Mouse (Mus musculus): ENCODE results near the gene 4930402K13Rik. TPM values are rescaled to one million over a fixed set of nuclear protein-coding genes. Genes with fewer than 3 reads are reported as not detected.

The 4930402K13Rik gene
- not detected in 2 replicates for polyA plus RNA-seq (2012; ENCODE audit: low replicate concordance)

GRCm38 (mm10) chrX:9104262-9104661, at the start of gene 4930402K13Rik:
Gene 4930402K13Rik (plus strand): TSS chrX:9104562.

GRCm38 (mm10) chrX:9062715-9063114, 41.6 kb upstream of the 4930402K13Rik start, which contains the start of gene Fthl17f:
Gene Fthl17f (plus strand): TSS chrX:9063015.

Other genes with a start within 250 kb of the 4930402K13Rik start
- gene Gm5751, start 230.3 kb upstream of the 4930402K13Rik start, polyA plus RNA-seq (2012; ENCODE audit: low replicate concordance): not detected in 2 replicates
- 3.0 and 6.9 TPM in 2 replicates for gene B630019K06Rik, start 212.2 kb upstream of the 4930402K13Rik start, polyA plus RNA-seq (2012; ENCODE audit: low replicate concordance)
- not detected in 2 replicates for gene Fthl17b, start 141.6 kb upstream of the 4930402K13Rik start, polyA plus RNA-seq (2012; ENCODE audit: low replicate concordance)
- gene Fthl17c, start 128.0 kb upstream of the 4930402K13Rik start, polyA plus RNA-seq (2012; ENCODE audit: low replicate concordance): not detected in 2 replicates
- not detected in 2 replicates for gene Fthl17d, start 117.8 kb upstream of the 4930402K13Rik start, polyA plus RNA-seq (2012; ENCODE audit: low replicate concordance)
- not detected in 2 replicates for gene Fthl17e, start 71.1 kb upstream of the 4930402K13Rik start, polyA plus RNA-seq (2012; ENCODE audit: low replicate concordance)
- gene Fthl17f, start 41.5 kb upstream of the 4930402K13Rik start, polyA plus RNA-seq (2012; ENCODE audit: low replicate concordance): not detected in 2 replicates
- gene Lancl3, start 95.3 kb downstream of the 4930402K13Rik start, polyA plus RNA-seq (2012; ENCODE audit: low replicate concordance): 0.39 and 1.5 TPM in 2 replicates
- gene Gm14862, start 152.3 kb downstream of the 4930402K13Rik start, polyA plus RNA-seq (2012; ENCODE audit: low replicate concordance): not detected in 2 replicates
- 1.8 and 4.7 TPM in 2 replicates for gene Xk, start 168.2 kb downstream of the 4930402K13Rik start, polyA plus RNA-seq (2012; ENCODE audit: low replicate concordance)
- gene H2al1m, start 179.2 kb downstream of the 4930402K13Rik start, polyA plus RNA-seq (2012; ENCODE audit: low replicate concordance): not detected in 2 replicates
- not detected in 2 replicates for gene H2al1k, start 246.1 kb downstream of the 4930402K13Rik start, polyA plus RNA-seq (2012; ENCODE audit: low replicate concordance)